Mouse (Mus musculus) CH12.LX (cell line): Measurements from ENCODE around the gene Gm20449. TPM values are rescaled to one million over a fixed set of nuclear protein-coding genes. Genes with fewer than 3 reads are reported as not detected.
"Not testable (repeated sequence)": the region's sequence is repeated elsewhere in the genome, so short reads cannot be mapped to it uniquely, and the experiment has no call there.

Source experiments
- DNase-seq: peaks from one replicate; pipeline ENCODE4 v3.0.0-alpha.2; 2013; ENCODE audit errors: extremely low read depth
- H3K27ac ChIP-seq: 2 replicates; pipeline ENCODE4 v1.5.1; 2012; ENCODE audit warnings: low read depth, mild to moderate bottlenecking, control low read depth, moderate library complexity; ENCODE audit not compliant: insufficient read depth
- H3K27me3 ChIP-seq: replicated peaks from 2 replicates; pipeline ENCODE3; 2012; ENCODE audit warnings: inconsistent platforms
- H3K36me3 ChIP-seq, 2 experiments: replicated peaks in 1 of 2; 2 replicates each; pipeline versions ENCODE3 to v1.6.1; 2012; ENCODE audit warnings: inconsistent platforms in 1 of 2, low read length in 1 of 2, mild to moderate bottlenecking in 1 of 2, mixed read lengths in 1 of 2, moderate library complexity in 1 of 2; ENCODE audit not compliant: control insufficient read depth in 1 of 2, insufficient read depth in 1 of 2
- H3K4me1 ChIP-seq, 2 experiments: 2 replicates each; pipeline ENCODE4 v1.6.1; 2012; ENCODE audit warnings: inconsistent platforms in 1 of 2, moderate library complexity in 1 of 2; ENCODE audit not compliant: insufficient read depth in 2 of 2, control insufficient read depth in 1 of 2
- H3K4me2 ChIP-seq: 2 replicates; pipeline ENCODE4 v1.6.1; 2012; ENCODE audit warnings: low read depth, mild to moderate bottlenecking, control low read depth; ENCODE audit not compliant: poor library complexity, insufficient read depth, severe bottlenecking
- H3K4me3 ChIP-seq, 3 experiments: fragments of 150-350 bp in 1 of 3; sonication (generic) in 1 of 3; replicated peaks in 1 of 3; 2 replicates each; pipeline versions ENCODE3 to v1.5.1; 2011 to 2012; ENCODE audit warnings: low read depth in 2 of 3, low read length in 2 of 3, mild to moderate bottlenecking in 2 of 3, moderate library complexity in 2 of 3, control low read depth in 1 of 3, improper control_type of control experiment in 1 of 3, inconsistent platforms in 1 of 3, mixed read lengths in 1 of 3; ENCODE audit not compliant: poor library complexity in 1 of 3
- H3K79me2 ChIP-seq: replicated peaks from 2 replicates; pipeline ENCODE4 v1.6.1; 2012; ENCODE audit warnings: mild to moderate bottlenecking, moderate library complexity; ENCODE audit not compliant: control insufficient read depth, poor library complexity, insufficient read depth, severe bottlenecking; ENCODE audit errors: extremely low read depth
- H3K9ac ChIP-seq: 2 replicates; pipeline ENCODE4 v1.6.1; 2012; ENCODE audit warnings: low read depth, mild to moderate bottlenecking, control low read depth, moderate library complexity; ENCODE audit not compliant: insufficient read depth
- H3K9me3 ChIP-seq: replicated peaks from 2 replicates; pipeline ENCODE3; 2012; ENCODE audit warnings: low read length, inconsistent platforms, mixed read lengths
- BHLHE40 ChIP-seq: IDR thresholded peaks from 2 replicates; pipeline ENCODE4 v1.6.1; 2011; ENCODE audit warnings: mild to moderate bottlenecking, low read depth, low read length, improper control_type of control experiment
- CHD2 ChIP-seq: IDR thresholded peaks from 2 replicates; pipeline ENCODE4 v1.6.1; 2011; ENCODE audit warnings: low read length, improper control_type of control experiment
- CTCF ChIP-seq, 2 experiments: IDR thresholded peaks in 1 of 2; conservative IDR thresholded peaks in 1 of 2; 2 replicates each; pipeline ENCODE4 v1.5.1; 2011 to 2012; ENCODE audit warnings: low read depth in 2 of 2, low read length in 2 of 2, improper control_type of control experiment in 1 of 2, inconsistent platforms in 1 of 2, mild to moderate bottlenecking in 1 of 2, moderate library complexity in 1 of 2
- HCFC1 ChIP-seq: IDR thresholded peaks from 2 replicates; pipeline ENCODE4 v1.6.1; 2012; ENCODE audit warnings: low read depth, mild to moderate bottlenecking, inconsistent platforms, low read length, improper control_type of control experiment
- IRF4 ChIP-seq: IDR thresholded peaks from 2 replicates; pipeline ENCODE4 v1.6.1; 2014; ENCODE audit warnings: low read depth, mild to moderate bottlenecking, inconsistent platforms, low read length, improper control_type of control experiment
- JUN ChIP-seq: IDR thresholded peaks from 2 replicates; pipeline ENCODE4 v1.6.1; 2011; ENCODE audit warnings: low read depth, mild to moderate bottlenecking, low read length, improper control_type of control experiment, moderate library complexity; ENCODE audit not compliant: insufficient read depth
- MAX ChIP-seq: IDR thresholded peaks from 2 replicates; pipeline ENCODE4 v1.6.1; 2011; ENCODE audit warnings: low read length, improper control_type of control experiment
- MAZ ChIP-seq: IDR thresholded peaks from 2 replicates; pipeline ENCODE4 v1.6.1; 2012; ENCODE audit warnings: low read depth, mild to moderate bottlenecking, inconsistent platforms, low read length, improper control_type of control experiment, moderate library complexity
- RAD21 ChIP-seq: IDR thresholded peaks from 2 replicates; pipeline ENCODE4 v1.6.1; 2011; ENCODE audit warnings: low read depth, mild to moderate bottlenecking, low read length, improper control_type of control experiment, moderate library complexity
- SIN3A ChIP-seq: IDR thresholded peaks from 2 replicates; pipeline ENCODE4 v1.6.1; 2012; ENCODE audit warnings: low read length, improper control_type of control experiment, inconsistent platforms
- SMC3 ChIP-seq: IDR thresholded peaks from 2 replicates; pipeline ENCODE4 v1.6.1; 2011; ENCODE audit warnings: low read depth, low read length, improper control_type of control experiment
- dilution Hi-C: fragments of 300-500 bp; cut with MboI; formaldehyde crosslinking; loops from 2 replicates; pipeline ENCODE4 v1.14.3; 2020; ENCODE audit warnings: low sequenced_read_pairs; ENCODE audit not compliant: extremely low pct_unique_long_range_greater_than_20kb, extremely low pct_ligation_motif_present
- in situ Hi-C: fragments of 300-500 bp; cut with MboI; formaldehyde crosslinking; loops from 3 replicates; pipeline ENCODE4 v1.14.3; 2019; ENCODE audit warnings: low sequenced_read_pairs, low pct_ligation_motif_present, low pct_unique_long_range_greater_than_20kb, mixed read lengths
- polyA plus RNA-seq: library from polyadenylated mRNA; unstranded; fragments of >175 nt; gene quantifications from 2 replicates; pipeline ENCODE4 v1.2.1, GENCODE M21; 2012; ENCODE audit warnings: low read depth; ENCODE audit not compliant: insufficient read length
- total RNA-seq, 2 experiments: library from RNA; depleted of rRNA; stranded (reverse); fragments of 300-350 nt in 1 of 2; fragments of >200 nt in 1 of 2; gene quantifications; 2 replicates each; pipeline ENCODE4 v1.2.3; 2012 to 2014

Gm20449 gene
- total and polyA plus RNA-seq, 3 experiments: not detected

DNA sequence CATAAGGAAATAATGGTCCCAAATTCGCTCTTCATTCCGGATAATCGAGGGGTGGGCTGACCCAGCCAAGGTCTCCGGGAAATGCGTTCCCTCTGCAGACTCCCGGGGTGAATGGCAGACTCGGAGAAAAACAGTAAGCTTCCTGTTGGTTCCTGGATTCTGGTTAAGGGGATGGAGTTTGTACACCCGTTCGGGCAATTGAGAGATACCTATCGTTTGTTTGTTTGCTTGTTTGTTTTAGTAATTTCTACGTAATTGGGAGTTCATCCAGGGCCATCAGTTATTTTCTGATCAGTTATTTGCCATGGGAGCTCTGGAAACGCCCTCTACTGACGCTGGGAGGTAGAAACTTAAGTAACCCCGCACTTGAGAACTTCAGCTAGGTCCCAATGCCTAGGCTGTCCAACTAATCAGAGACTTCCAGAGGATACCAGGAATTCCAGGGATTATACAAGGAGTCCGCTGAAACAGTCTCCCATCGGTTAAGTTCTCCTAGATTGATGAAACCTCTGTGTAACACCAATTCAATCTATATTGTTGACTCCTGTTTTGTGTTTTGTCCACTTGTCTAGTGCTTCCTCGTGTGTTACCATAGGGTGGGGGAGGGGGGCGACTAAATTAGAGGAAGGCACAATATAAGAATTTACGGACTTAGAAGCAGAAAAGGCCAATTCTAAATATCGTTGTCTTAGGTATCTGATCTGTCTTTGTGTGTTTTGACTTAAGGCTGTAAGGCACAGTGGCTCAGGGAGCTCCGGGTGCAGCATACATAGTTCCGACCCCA is 1.1 kb upstream of the Gm20449 start:
- dilution Hi-C loops: no loop called here
- H3K36me3 ChIP-seq: peaks cover 0 to 2% of the 10 kb centered on the region in 2 experiments
- peaks cover 13% of the 10 kb centered on the region for H3K27me3 ChIP-seq
- H3K9me3 ChIP-seq: no peaks in the 10 kb centered on the region
- DNase-seq: peak; percentile 62
- peak overlapping the region; percentile 63 for H3K9ac ChIP-seq
- in situ Hi-C loops: loop anchor here (25.0 kb wide), 1 partner anchor 163 kb away; no protein-coding TSS in a partner anchor
- H3K4me3 ChIP-seq: peak overlapping the region; percentile 68 to 83 (median 77)
- TF ChIP-seq SMC3 (peak; percentile 26; the same call in 1 of the 2 replicates), BHLHE40 (0 out of 2 replicates have a peak, but pooled peaks have one; percentile 17), JUN (no peak), SIN3A (no peak), MAZ (no peak), CHD2 (peak; percentile 55; the same call in 1 of the 2 replicates), RAD21 (peak; percentile 17), HCFC1 (no peak), CTCF (conservative IDR thresholded peaks at IDR 0.05 in 1 of 2, IDR thresholded peaks at IDR 0.05 in 1 of 2; ENCODE audit: low read depth in 2 of 2, low read length in 2 of 2) (peak in 1 of 2 experiments; percentile 66; a peak in 2 of 4 replicates), IRF4 (0 out of 2 replicates have a peak, but pooled peaks have one; percentile 5)
- TF ChIP-seq, all 38 proteins: peak for 6
- Histone ChIP-seq H3K4me1 (peaks cover 0 to 12% of the 10 kb centered on the region in 2 experiments; a peak in 2 of 4 replicates), H3K4me2 (peak overlapping the region; percentile 85), H3K27ac (no peak overlapping the region), H3K79me2 (peaks cover 6% of the 10 kb centered on the region)

- peak overlapping the region; percentile 68 to 83 (median 77) for H3K4me3 ChIP-seq
- H3K9me3 ChIP-seq, H3K79me2 ChIP-seq, dilution Hi-C loops, DNase-seq: not testable (repeated sequence)
- peak overlapping the region; percentile 56; the same call in 1 of the 2 replicates for H3K4me2 ChIP-seq
- 0 out of 2 replicates have a peak, but pooled peaks have one; percentile 3 for TF ChIP-seq MAX
- H3K27me3 ChIP-seq: peaks cover 13% of the 10 kb centered on the region
- in situ Hi-C loops: loop anchor here (10.0 kb wide), 1 partner anchor 114 kb away; no protein-coding TSS in a partner anchor
- H3K27ac ChIP-seq: peak overlapping the region; percentile 72
- H3K36me3 ChIP-seq: peaks cover 4 to 13% of the 10 kb centered on the region in 2 experiments
- peak overlapping the region; percentile 64 for H3K9ac ChIP-seq
- H3K4me1 ChIP-seq: peaks cover 0 to 12% of the 10 kb centered on the region in 2 experiments; a peak in 2 of 4 replicates
These were observed 214 bp downstream of the Gm20449 start for GRCm38 (mm10) chr7:41499018-41499388.

GRCm38 (mm10) chr7:41498464-41498863 is 753 bp downstream of the Gm20449 start:
- peaks cover 0 to 12% of the 10 kb centered on the region in 2 experiments; a peak in 2 of 4 replicates for H3K4me1 ChIP-seq
- H3K27me3 ChIP-seq: peaks cover 13% of the 10 kb centered on the region
- H3K79me2 ChIP-seq, H3K27ac ChIP-seq, DNase-seq, dilution Hi-C loops, H3K9me3 ChIP-seq: not testable (repeated sequence)
- peaks cover 4 to 13% of the 10 kb centered on the region in 2 experiments for H3K36me3 ChIP-seq
- H3K9ac ChIP-seq: peak overlapping the region; percentile 64
- in situ Hi-C loops: loop anchor here (10.0 kb wide), 1 partner anchor 114 kb away; no protein-coding TSS in a partner anchor
- peak overlapping the region; percentile 56; the same call in 1 of the 2 replicates for H3K4me2 ChIP-seq
- H3K4me3 ChIP-seq: peak overlapping the region; percentile 68 to 83 (median 77)
